Mouse (Mus musculus) midbrain, embryonic 12.5 days (tissue): ENCODE results near the gene Pnpla8. TPM values are rescaled to one million over a fixed set of nuclear protein-coding genes. Genes with fewer than 3 reads are reported as not detected.
"Not testable (repeated sequence)": the region's sequence is repeated elsewhere in the genome, so short reads cannot be mapped to it uniquely, and the experiment has no call there.

Experiments used
- ATAC-seq: fragments of 200-750 bp; cut with Nextera tagmentation; 2 replicates; pipeline ENCODE4 v1.8.0; 2017; ENCODE audit warnings: low read depth, moderate TSS enrichment, moderate library complexity; ENCODE audit not compliant: low FRiP score
- H3K27ac ChIP-seq: fragments of 300-500 bp; sonication (generic); replicated peaks from 2 replicates; pipeline ENCODE4 v1.5.1; 2016; ENCODE audit warnings: mild to moderate bottlenecking
- H3K27me3 ChIP-seq: fragments of 300-500 bp; sonication (generic); 2 replicates; pipeline ENCODE4 v1.6.1; 2016; ENCODE audit warnings: mild to moderate bottlenecking
- H3K36me3 ChIP-seq: fragments of 300-500 bp; sonication (generic); 2 replicates; pipeline ENCODE4 v1.6.1; 2016
- H3K4me1 ChIP-seq: fragments of 300-500 bp; sonication (generic); 2 replicates; pipeline ENCODE4 v1.6.1; 2016
- H3K4me2 ChIP-seq: fragments of 300-500 bp; sonication (generic); replicated peaks from 2 replicates; pipeline ENCODE4 v1.6.1; 2016; ENCODE audit warnings: mild to moderate bottlenecking, moderate library complexity
- H3K4me3 ChIP-seq: fragments of 300-500 bp; sonication (generic); 2 replicates; pipeline ENCODE4 v1.5.1; 2016; ENCODE audit warnings: mild to moderate bottlenecking
- H3K9ac ChIP-seq: fragments of 300-500 bp; sonication (generic); replicated peaks from 2 replicates; pipeline ENCODE4 v1.6.1; 2016; ENCODE audit warnings: mild to moderate bottlenecking, moderate library complexity
- H3K9me3 ChIP-seq: fragments of 300-500 bp; sonication (generic); 2 replicates; pipeline ENCODE4 v1.6.1; 2016; ENCODE audit warnings: mild to moderate bottlenecking
- WGBS: fragments of 180-500 bp; shearing (Covaris S2); methylation state at CpG from one replicate; pipeline ENCODE4 v1.1.7; 2016; 5-methylcytosine and 5-hydroxymethylcytosine counted together
- polyA plus RNA-seq: library from polyadenylated mRNA; unstranded; fragments of >200 nt; fragmentation: Nextera tagmentation; extraction: Ambion mirVana; gene quantifications from 2 replicates; pipeline ENCODE4 v1.2.1, GENCODE M21; 2016

The Pnpla8 gene
- polyA plus RNA-seq = 96.3 and 103 TPM in 2 replicates

DNA sequence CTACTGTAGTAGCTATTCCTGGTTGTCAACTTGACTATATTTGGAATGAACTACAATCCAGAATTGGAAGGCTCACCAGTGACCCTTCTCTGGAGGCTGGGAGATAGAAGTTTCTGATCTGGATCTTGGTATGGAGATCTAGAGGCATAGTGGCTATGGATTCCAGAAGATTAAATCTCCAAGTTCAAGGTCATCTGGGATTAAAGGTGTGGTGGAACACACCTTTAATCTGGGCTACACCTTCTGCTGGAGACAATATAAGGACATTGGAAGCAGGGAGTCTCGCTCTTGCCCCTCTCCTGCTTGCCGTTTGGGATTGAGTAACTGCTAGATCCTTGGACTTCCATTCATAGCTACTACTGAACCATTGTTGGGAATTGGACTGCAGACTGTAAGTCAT is at the start of gene Pnpla8:
TSS of gene Pnpla8 (plus strand) at position 301 of the 400 bp plus-strand sequence.
- not testable (repeated sequence) for H3K27me3 ChIP-seq, H3K27ac ChIP-seq, H3K36me3 ChIP-seq, H3K9me3 ChIP-seq, H3K4me1 ChIP-seq, ATAC-seq
- Histone ChIP-seq H3K9ac (peak within 1 kb of the TSS; percentile 73), H3K4me3 (peak within 1 kb of the TSS; percentile 72), H3K4me2 (peak within 1 kb of the TSS; percentile 81)
- WGBS = 85% methylated on average over 2 of the region's 2 CpGs

- Histone ChIP-seq H3K4me2 (peak overlapping the region; percentile 4; the same call in 1 of the 2 replicates), H3K4me1 (0 out of 2 replicates have a peak, but pooled peaks cover 8% of the 10 kb centered on the region), H3K36me3 (no peaks in the 10 kb centered on the region), H3K9ac (no peak overlapping the region), H3K27me3 (no peaks in the 10 kb centered on the region), H3K27ac (peak overlapping the region; percentile 40; the same call in 1 of the 2 replicates), H3K4me3 (no peak overlapping the region), H3K9me3 (no peaks in the 10 kb centered on the region)
- ATAC-seq = no peak
- 51% methylated on average over 10 of the region's 10 CpGs for WGBS
These were observed 44.7 kb upstream of the Pnpla8 start for GRCm38 (mm10) chr12:44176331-44177037.

GRCm38 (mm10) chr12:44177038-44177355 is 44.2 kb upstream of the Pnpla8 start:
- H3K36me3 ChIP-seq = no peaks in the 10 kb centered on the region
- peak; percentile 17; the same call in 1 of the 2 replicates for ATAC-seq
- H3K4me1 ChIP-seq = 0 out of 2 replicates have a peak, but pooled peaks cover 8% of the 10 kb centered on the region
- no peaks in the 10 kb centered on the region for H3K27me3 ChIP-seq
- no peak overlapping the region for H3K9ac ChIP-seq
- 40% methylated on average over 2 of the region's 2 CpGs for WGBS
- no peak overlapping the region for H3K4me3 ChIP-seq
- no peaks in the 10 kb centered on the region for H3K9me3 ChIP-seq
- no peak overlapping the region for H3K4me2 ChIP-seq
- 0 out of 2 replicates have a peak overlapping the region, but pooled peaks have one; percentile 40 for H3K27ac ChIP-seq

DNA sequence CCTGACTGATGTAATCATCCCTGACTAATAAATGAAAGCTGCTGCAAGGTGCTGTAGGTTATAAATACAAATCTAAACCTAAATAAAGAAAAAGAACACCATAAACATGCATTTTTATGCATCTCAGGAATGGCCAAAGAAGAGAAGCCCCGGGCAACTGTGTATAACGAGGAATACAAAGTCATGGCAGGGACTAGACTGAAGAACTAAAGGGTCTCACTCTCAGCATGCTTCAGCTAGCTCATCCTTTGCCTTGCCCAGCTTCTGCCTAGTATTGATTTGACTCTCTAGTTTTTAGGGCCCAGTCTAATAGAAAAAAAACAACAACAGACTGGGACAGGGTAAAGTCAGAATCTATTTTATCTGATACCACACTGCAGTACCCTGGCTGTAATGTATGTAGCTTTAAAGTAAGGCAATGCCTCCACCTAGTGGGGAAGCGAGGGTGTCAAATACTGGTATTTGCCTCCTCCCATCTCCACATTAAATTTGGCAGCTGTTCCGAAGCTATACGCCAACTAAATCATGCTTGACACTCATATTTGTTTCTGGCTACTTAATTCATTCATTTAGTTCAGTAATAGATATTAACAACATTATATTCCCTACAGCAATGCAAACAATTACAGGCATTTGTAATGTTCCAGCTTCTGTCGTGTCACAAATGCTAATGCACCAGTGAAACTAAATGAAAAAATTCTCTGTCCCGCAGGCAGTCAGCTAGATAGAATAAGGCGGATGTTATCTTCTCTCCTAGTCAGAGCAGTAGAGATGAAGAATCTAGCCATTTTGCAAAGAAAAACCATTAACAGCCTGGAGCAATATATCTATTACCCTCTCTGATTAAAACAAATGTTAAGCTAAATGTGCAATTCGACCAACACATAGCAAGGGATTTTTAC is 39.8 kb upstream of the Pnpla8 start:
- no peaks in the 10 kb centered on the region for H3K36me3 ChIP-seq
- ATAC-seq = peak; percentile 79
- H3K27me3 ChIP-seq = no peaks in the 10 kb centered on the region
- H3K4me1 ChIP-seq = 0 out of 2 replicates have a peak, but pooled peaks cover 5% of the 10 kb centered on the region
- H3K4me2 ChIP-seq = no peak overlapping the region
- no peak overlapping the region for H3K9ac ChIP-seq
- H3K4me3 ChIP-seq = no peak overlapping the region
- H3K27ac ChIP-seq = no peak overlapping the region
- WGBS = 62% methylated on average over 9 of the region's 9 CpGs
- no peaks in the 10 kb centered on the region for H3K9me3 ChIP-seq

GRCm38 (mm10) chr12:44197873-44198525 is 23.2 kb upstream of the Pnpla8 start:
- H3K9me3 ChIP-seq = no peaks in the 10 kb centered on the region
- H3K27ac ChIP-seq = no peak overlapping the region
- no peak overlapping the region for H3K4me3 ChIP-seq
- H3K4me2 ChIP-seq = no peak overlapping the region
- no peaks in the 10 kb centered on the region for H3K27me3 ChIP-seq
- WGBS = 79% methylated on average over 4 of the region's 4 CpGs
- no peak for ATAC-seq
- peaks cover 5% of the 10 kb centered on the region; the same call in 1 of the 2 replicates for H3K36me3 ChIP-seq
- no peak overlapping the region for H3K9ac ChIP-seq
- no peaks in the 10 kb centered on the region for H3K4me1 ChIP-seq

- no peak for ATAC-seq
- 0% methylated on average over 36 of the region's 37 CpGs for WGBS
- Histone ChIP-seq H3K4me1 (peaks cover 7% of the 10 kb centered on the region), H3K9ac (peak overlapping the region; percentile 91), H3K4me3 (peak overlapping the region; percentile 94), H3K4me2 (peak overlapping the region; percentile 89), H3K36me3 (0 out of 2 replicates have a peak, but pooled peaks cover 11% of the 10 kb centered on the region), H3K27me3 (no peaks in the 10 kb centered on the region; the same call in 1 of the 2 replicates), H3K9me3 (no peaks in the 10 kb centered on the region), H3K27ac (peak overlapping the region; percentile 86)
These were observed 11.9 kb upstream of the Pnpla8 start for GRCm38 (mm10) chr12:44209141-44209823.

DNA sequence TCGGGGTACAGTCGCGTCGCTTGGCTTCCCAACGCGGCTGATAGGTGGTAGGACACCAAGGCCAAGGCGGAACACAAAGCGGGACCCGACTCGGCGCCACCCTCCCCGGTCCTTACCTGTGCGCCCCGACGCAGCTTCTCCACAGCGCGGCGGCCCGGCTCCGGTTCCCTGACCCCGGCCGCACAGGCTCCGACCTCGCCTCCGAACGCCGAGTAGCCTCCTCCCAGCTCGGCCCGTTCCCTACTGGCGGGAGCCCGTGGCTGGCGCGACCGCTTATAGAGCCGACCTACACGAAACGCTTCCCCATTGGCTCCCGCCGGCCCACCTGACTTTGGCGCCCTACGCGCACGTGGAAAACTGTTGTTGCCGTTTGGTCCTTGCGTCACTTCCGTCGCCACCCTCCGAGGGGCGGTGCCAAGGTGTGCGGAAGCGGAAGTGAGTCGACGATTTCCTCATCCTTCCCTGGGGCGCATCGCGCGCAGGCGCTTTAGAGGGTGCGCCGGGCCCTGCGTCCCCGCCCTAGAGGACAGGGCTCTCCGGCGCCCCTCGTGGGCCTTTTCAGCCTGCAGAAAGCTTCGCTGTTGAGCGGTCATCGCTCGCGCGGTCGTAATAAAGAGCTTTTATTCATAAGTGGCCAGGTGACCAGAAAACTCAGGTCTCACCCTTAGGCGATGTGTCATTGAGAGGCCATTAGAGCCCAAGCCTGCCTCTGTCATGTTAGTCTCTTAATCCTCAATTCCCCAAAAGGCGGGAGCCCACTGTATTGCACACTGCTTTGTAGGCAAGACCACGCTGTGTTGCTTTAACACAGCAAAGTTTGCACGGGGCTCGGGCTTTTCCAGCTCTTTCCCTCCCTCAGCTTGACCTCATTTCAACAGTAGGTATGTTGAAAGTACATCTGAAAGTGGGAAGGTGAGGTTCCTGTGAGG is 11.1 kb upstream of the Pnpla8 start, which contains the start of gene Dnajb9:
TSS of gene Dnajb9 (minus strand) at position 503 of the 929 bp plus-strand sequence.
- H3K4me3 ChIP-seq = peak within 1 kb of the TSS; percentile 94
- peak within 1 kb of the TSS; percentile 91 for H3K9ac ChIP-seq
- under 1% methylated on average over 77 of the region's 77 CpGs for WGBS
- ATAC-seq = peak; percentile 99
- H3K27ac ChIP-seq = peak within 1 kb of the TSS; percentile 86
- H3K4me1 ChIP-seq = peaks cover 7% of the 10 kb centered on the region
- no peaks in the 10 kb centered on the region for H3K9me3 ChIP-seq
- H3K27me3 ChIP-seq = no peaks in the 10 kb centered on the region; the same call in 1 of the 2 replicates
- H3K4me2 ChIP-seq = peak within 1 kb of the TSS; percentile 89
- H3K36me3 ChIP-seq = 0 out of 2 replicates have a peak, but pooled peaks cover 7% of the 10 kb centered on the region

GRCm38 (mm10) chr12:44211555-44211954 is 9.6 kb upstream of the Pnpla8 start:
- no peaks in the 10 kb centered on the region for H3K9me3 ChIP-seq
- no peak overlapping the region for H3K9ac ChIP-seq
- no peaks in the 10 kb centered on the region; the same call in 1 of the 2 replicates for H3K27me3 ChIP-seq
- WGBS = 91% methylated on average over 3 of the region's 3 CpGs
- H3K4me1 ChIP-seq = peaks cover 7% of the 10 kb centered on the region
- no peak overlapping the region for H3K4me2 ChIP-seq
- H3K36me3 ChIP-seq = no peaks in the 10 kb centered on the region
- no peak for ATAC-seq
- H3K4me3 ChIP-seq = no peak overlapping the region
- no peak overlapping the region for H3K27ac ChIP-seq

- H3K27me3 ChIP-seq = peaks cover 6% of the 10 kb centered on the region; the same call in 1 of the 2 replicates
- WGBS = 1% methylated on average over 70 of the region's 89 CpGs
- H3K36me3 ChIP-seq = no peaks in the 10 kb centered on the region
- peak overlapping the region; percentile 73 for H3K9ac ChIP-seq
- H3K9me3 ChIP-seq = no peaks in the 10 kb centered on the region
- H3K4me1 ChIP-seq = no peaks in the 10 kb centered on the region
- peak overlapping the region; percentile 72 for H3K4me3 ChIP-seq
- ATAC-seq = peak; percentile 70; the same call in 1 of the 2 replicates
- H3K4me2 ChIP-seq = peak overlapping the region; percentile 81
- H3K27ac ChIP-seq = no peak overlapping the region
These were observed 634 bp downstream of the Pnpla8 start for GRCm38 (mm10) chr12:44221651-44222356.

- Histone ChIP-seq H3K9me3 (no peaks in the 10 kb centered on the region), H3K4me3 (no peak overlapping the region), H3K36me3 (no peaks in the 10 kb centered on the region), H3K27ac (no peak overlapping the region), H3K9ac (no peak overlapping the region), H3K27me3 (peaks cover 6% of the 10 kb centered on the region; the same call in 1 of the 2 replicates), H3K4me2 (no peak overlapping the region), H3K4me1 (no peaks in the 10 kb centered on the region)
- 58% methylated on average over 3 of the region's 3 CpGs for WGBS
- no peak for ATAC-seq
These were observed 1.9 kb downstream of the Pnpla8 start for GRCm38 (mm10) chr12:44223044-44223443.
